9 mouse cellular contexts compared by ENCODE assay signal in genomic region chr1:175923848-175924787, GRCm38 (mm10). TPM values are rescaled to one million over a fixed set of nuclear protein-coding genes. Genes with fewer than 3 reads are reported as not detected.
DNase-seq lines count a peak whose midpoint lies in the region; ATAC-seq and TF ChIP-seq lines count a peak whose summit lies in the region.
"Had no signal": no experiment of that assay in that cellular context is flagged by ENCODE, and none has a peak within 500 bp of the region (broad histone marks: within the 10 kb centered on the region; RNA-seq: fewer than 3 reads in every experiment).

No protein-coding gene starts in this region.

- H3K9ac ChIP-seq in MEL (ENCODE audit: control insufficient read depth, low read depth, low read length, poor library complexity, severe bottlenecking): no peak overlapping the region
- H3K9ac ChIP-seq: lung, embryonic 15.5 days had no signal

- intact Hi-C loops in heart, postnatal 36 days (cut with DNase I): loop anchor here (2.0 to 10.0 kb wide), 4 partner anchors 252 to 1329 kb away; no protein-coding TSS in a partner anchor

- TF ChIP-seq RAD21 in MEL (IDR thresholded peaks at IDR 0.05; ENCODE audit: low read depth, low read length): peak; percentile 96

- TF ChIP-seq CTCF in MEL (IDR thresholded peaks at IDR 0.05 in 2 of 3, conservative IDR thresholded peaks at IDR 0.05 in 1 of 3; ENCODE audit: control insufficient read depth in 1 of 3, insufficient read depth in 1 of 3, low read depth in 2 of 3, low read length in 3 of 3, poor library complexity in 1 of 3, severe bottlenecking in 1 of 3): peak; percentile 75 to 91 (median 76)
- peak; percentile 93 for TF ChIP-seq CTCF in layer of hippocampus, adult 2 months (conservative IDR thresholded peaks at IDR 0.05)

- H3K79me2 ChIP-seq in MEL (ENCODE audit: control insufficient read depth, insufficient read depth, low read length, poor library complexity): no peaks in the 10 kb centered on the region

- no peaks in the 10 kb centered on the region for H3K36me3 ChIP-seq in MEL (ENCODE audit: control insufficient read depth in 1 of 2, insufficient read depth in 2 of 2, low read length in 2 of 2)
- H3K36me3 ChIP-seq: lung, embryonic 15.5 days had no signal

- no peak for TF ChIP-seq POLR2A in MEL (IDR thresholded peaks at IDR 0.05; ENCODE audit: control insufficient read depth in 1 of 2, insufficient read depth in 1 of 2, low read depth in 1 of 2, low read length in 2 of 2, poor library complexity in 1 of 2)

- H3K4me3 ChIP-seq in MEL (ENCODE audit: control insufficient read depth in 1 of 2, insufficient read depth in 1 of 2, low read depth in 2 of 2, low read length in 2 of 2): no peak overlapping the region
- no peak overlapping the region for H3K4me3 ChIP-seq in layer of hippocampus, adult 2 months
- H3K4me3 ChIP-seq: lung, embryonic 15.5 days had no signal

- peak; percentile 78 for DNase-seq in MEL (ENCODE audit: low read depth, low spot score)
- peak; percentile 88 for DNase-seq in brain, adult 2 months (ENCODE audit: low read depth, low spot score)
- DNase-seq in heart, postnatal 36 days: peak; percentile 80 to 85
- DNase-seq in layer of hippocampus, adult 2 months (ENCODE audit: low spot score in 2 of 2): peak; percentile 72 to 85
- DNase-seq in lung, postnatal 36 days: peak; percentile 85
- peak; percentile 76 for DNase-seq in right cerebral cortex, adult 18-20 months
- peak; percentile 34 for DNase-seq in urinary bladder, adult 2 months (ENCODE audit: low spot score)

- TF ChIP-seq EP300 in MEL (IDR thresholded peaks at IDR 0.05; ENCODE audit: low read depth in 1 of 2, low read length in 2 of 2): no peak

- no peak overlapping the region for H3K27ac ChIP-seq in MEL (ENCODE audit: control insufficient read depth, low read depth, low read length)
- H3K27ac ChIP-seq in layer of hippocampus, adult 2 months: no peak overlapping the region
- H3K27ac ChIP-seq: lung, embryonic 15.5 days had no signal

- no peaks in the 10 kb centered on the region for H3K4me1 ChIP-seq in MEL (ENCODE audit: control insufficient read depth in 1 of 2, insufficient read depth in 2 of 2, low read length in 2 of 2)
- H3K4me1 ChIP-seq: lung, embryonic 15.5 days had no signal

- H3K9me3 ChIP-seq in MEL (replicated peaks; ENCODE audit: insufficient read depth, low read length): no peaks in the 10 kb centered on the region
- H3K9me3 ChIP-seq: lung, embryonic 15.5 days had no signal

- ATAC-seq in erythroblast, adult 5-6 weeks (replicated peaks; ENCODE audit: low FRiP score, poor library complexity, severe bottlenecking): peak; percentile 86

- no peaks in the 10 kb centered on the region; a peak in 1 of 4 replicates for H3K27me3 ChIP-seq in MEL (ENCODE audit: control insufficient read depth in 1 of 2, insufficient read depth in 2 of 2, low read length in 2 of 2)
- H3K27me3 ChIP-seq: lung, embryonic 15.5 days had no signal

TF ChIP-seq in MEL, 35 proteins besides CTCF, POLR2A, EP300 and RAD21:
- TF ChIP-seq SMC3 (IDR thresholded peaks at IDR 0.05; ENCODE audit: low read depth, low read length): peak; percentile 90
- TF ChIP-seq ZKSCAN1 (IDR thresholded peaks at IDR 0.05; ENCODE audit: low read depth, low read length): no peak
- TF ChIP-seq MYC (IDR thresholded peaks at IDR 0.05; ENCODE audit: low read depth, low read length): no peak
- TF ChIP-seq ETS1 (IDR thresholded peaks at IDR 0.05; ENCODE audit: low read depth, low read length): no peak
- TF ChIP-seq ZC3H11A (IDR thresholded peaks at IDR 0.05; ENCODE audit: low read depth, low read length): peak; percentile 83
- TF ChIP-seq TBP (IDR thresholded peaks at IDR 0.05; ENCODE audit: low read depth, low read length): no peak

RNA-seq across cellular contexts. Expression of gene Gm38100, which starts 4.0 kb away (rescaled TPM):
- total RNA-seq in MEL (2012; rRNA removed): 0.15 and 0.16 TPM in 2 replicates
- polyA plus RNA-seq in MEL (2012; ENCODE audit: insufficient read depth in 1 of 2, insufficient read length in 2 of 2, low read depth in 1 of 2, low replicate concordance in 2 of 2, missing spikeins in 1 of 2): under 1 TPM in 1 of 2 experiments, not detected in 1; 0.24 TPM
- total RNA-seq in erythroblast, adult 5-6 weeks (2015; ENCODE audit: low replicate concordance): not detected in 2 replicates
- not detected in 2 replicates for total RNA-seq in erythroblast, adult 5-6 weeks (2017; ENCODE audit: low replicate concordance)
- total RNA-seq in heart, postnatal 36 days (2021): not detected
- not detected for total RNA-seq in layer of hippocampus, adult 2 months (2021)
- not detected in 2 replicates for polyA plus RNA-seq in urinary bladder, adult 2 months (2012; rRNA removed)
- polyA plus RNA-seq: lung, embryonic 15.5 days had no signal

RNA-seq across cellular contexts. Expression of gene Exo1, which starts 43.7 kb away (rescaled TPM):
- 61.9 and 74.2 TPM in 2 replicates for total RNA-seq in MEL (2012; rRNA removed)
- 1,000 to 10,000 TPM in 1 of 2 experiments, 10 to 100 TPM in 1; 82.9 to 1,192 TPM for polyA plus RNA-seq in MEL (2012; ENCODE audit: insufficient read depth in 1 of 2, insufficient read length in 2 of 2, low read depth in 1 of 2, low replicate concordance in 2 of 2, missing spikeins in 1 of 2)
- 6.7 and 25.0 TPM in 2 replicates for total RNA-seq in erythroblast, adult 5-6 weeks (2015; ENCODE audit: low replicate concordance)
- total RNA-seq in erythroblast, adult 5-6 weeks (2017; ENCODE audit: low replicate concordance): 9.8 and 19.7 TPM in 2 replicates
- total RNA-seq in heart, postnatal 36 days (2021): under 1 TPM; 0.11 to 0.53 TPM
- under 1 TPM; 0.42 to 0.61 TPM for total RNA-seq in layer of hippocampus, adult 2 months (2021)
- 0.17 and 0.21 TPM in 2 replicates for polyA plus RNA-seq in urinary bladder, adult 2 months (2012; rRNA removed)

RNA-seq across cellular contexts. Expression of gene Rbm8a2, which starts 54.8 kb away (rescaled TPM):
- total RNA-seq in MEL (2012; rRNA removed): 1.1 and 1.3 TPM in 2 replicates
- polyA plus RNA-seq in MEL (2012; ENCODE audit: insufficient read depth in 1 of 2, insufficient read length in 2 of 2, low read depth in 1 of 2, low replicate concordance in 2 of 2, missing spikeins in 1 of 2): 1 to 10 TPM in 1 of 2 experiments, not detected in 1; 1.0 TPM
- not detected in 2 replicates for total RNA-seq in erythroblast, adult 5-6 weeks (2015; ENCODE audit: low replicate concordance)
- not detected in 2 replicates for total RNA-seq in erythroblast, adult 5-6 weeks (2017; ENCODE audit: low replicate concordance)
- total RNA-seq in heart, postnatal 36 days (2021): not detected
- total RNA-seq in layer of hippocampus, adult 2 months (2021): not detected
- 0.17 and 0.27 TPM in 2 replicates for polyA plus RNA-seq in urinary bladder, adult 2 months (2012; rRNA removed)

Comparison
In these comparisons a context has a peak if more than half of its experiments do, and no peak if none do; other contexts are left out.
1. DNase-seq: peak in every context shown above with its lines; median percentile 88 in brain, adult 2 months; 85 in lung, postnatal 36 days; 82 in heart, postnatal 36 days; 78 in layer of hippocampus, adult 2 months; 78 in MEL; 76 in right cerebral cortex, adult 18-20 months; 34 in urinary bladder, adult 2 months.
2. RNA of gene Exo1, which starts 43.7 kb away (total RNA-seq): 61.9 to 74.2 TPM in MEL and 6.7 to 25.0 TPM in erythroblast, adult 5-6 weeks; 0.42 to 0.61 TPM in layer of hippocampus, adult 2 months and 0.11 to 0.53 TPM in heart, postnatal 36 days; every median in the first group is over 4 times any median in the second.